Mouse (Mus musculus) cerebellum, postnatal 4 days (tissue): Measurements from ENCODE around the gene Celf2.

Experiments
- DNase-seq, 2 experiments: peaks; one replicate each; pipeline ENCODE4 v3.0.0; 2022; ENCODE audit warnings: low spot score in 2 of 2, mixed read lengths in 1 of 2

Gene Celf2

DNA sequence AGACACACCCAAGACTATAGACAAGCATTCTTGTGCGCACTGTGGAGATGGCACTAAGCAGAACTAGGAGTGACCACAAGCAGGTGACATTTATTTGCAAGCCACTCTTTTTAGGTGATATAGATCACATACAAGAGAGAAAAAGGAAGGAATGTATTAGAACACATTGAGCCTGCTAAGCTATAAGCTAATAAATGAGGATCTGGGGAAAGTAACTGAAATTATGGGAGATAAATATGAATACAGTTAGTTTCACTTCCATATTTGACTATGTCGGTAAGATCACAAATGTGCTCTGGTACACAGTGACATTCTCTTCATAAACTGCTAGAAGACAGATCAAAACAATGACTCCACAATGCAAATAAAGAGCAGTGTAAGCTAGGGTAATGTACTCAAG lies 952.5 kb downstream of the Celf2 start:
- DNase-seq: no peak

DNA sequence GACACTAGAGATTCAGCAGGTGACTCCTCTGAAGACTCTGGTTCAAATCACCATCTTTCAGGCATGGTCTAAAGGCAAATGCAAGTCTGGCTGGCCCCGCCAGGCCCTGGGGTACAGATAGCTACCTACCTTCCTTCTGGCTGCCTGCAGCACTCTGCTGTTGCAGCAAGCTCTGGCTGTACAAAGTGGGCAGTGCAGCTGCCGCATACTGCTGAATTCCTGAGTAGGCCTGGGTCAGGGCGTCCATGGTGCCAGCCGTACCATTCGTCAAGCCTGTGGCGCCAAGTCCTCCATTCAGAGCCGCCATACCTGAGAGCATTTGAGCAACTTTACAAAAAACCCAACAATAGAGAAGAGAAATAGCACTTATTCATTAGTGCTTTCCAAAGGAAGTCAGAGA lies 955.7 kb downstream of the Celf2 start:
- no peak for DNase-seq

DNA sequence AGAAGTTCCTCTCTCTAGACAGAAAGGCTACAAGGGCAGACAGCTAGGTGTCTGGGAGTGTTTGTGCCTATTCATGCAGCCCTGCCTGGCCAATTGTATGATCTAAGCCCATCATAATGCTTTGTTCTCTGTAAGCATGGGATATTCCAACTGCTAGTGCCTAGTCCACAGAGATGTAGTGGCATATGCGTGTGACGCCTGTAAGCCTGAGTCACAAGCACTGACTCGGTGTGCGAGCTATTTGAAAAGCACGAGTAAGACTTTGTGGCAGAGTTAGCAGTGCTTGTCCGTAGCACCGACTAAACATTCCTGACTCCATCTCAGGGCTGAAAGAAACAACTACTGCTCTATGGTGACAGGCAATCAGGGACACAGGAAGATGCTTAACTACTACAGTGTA lies 960.1 kb downstream of the Celf2 start:
- DNase-seq: no peak

DNA sequence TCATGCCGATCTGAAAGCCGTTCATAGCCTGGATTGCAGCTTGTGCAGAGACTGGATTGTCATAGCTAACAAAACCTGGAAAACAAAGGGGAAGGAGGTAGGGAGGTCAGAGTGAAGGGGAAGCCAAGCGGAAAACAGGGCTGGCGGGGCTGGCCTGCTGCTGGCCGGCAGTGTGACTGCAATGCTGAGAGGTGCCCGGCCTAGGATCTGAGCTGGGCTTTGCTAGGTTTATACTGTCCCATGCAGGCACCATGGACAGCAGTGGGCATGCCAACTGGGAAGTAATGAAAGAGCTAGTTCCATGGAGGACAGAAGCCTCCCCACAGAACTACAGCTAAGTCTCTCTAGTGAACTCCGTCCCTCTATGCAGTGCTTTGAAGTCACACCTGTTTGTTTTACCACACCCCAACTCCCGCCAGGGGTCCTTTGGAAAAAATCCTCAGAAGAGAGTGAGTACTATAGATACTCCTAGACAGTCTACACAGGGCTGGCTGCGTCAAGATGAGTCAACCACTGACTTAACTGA lies 962.2 kb downstream of the Celf2 start:
- peak in 1 of 2 experiments; percentile 33 for DNase-seq

DNA sequence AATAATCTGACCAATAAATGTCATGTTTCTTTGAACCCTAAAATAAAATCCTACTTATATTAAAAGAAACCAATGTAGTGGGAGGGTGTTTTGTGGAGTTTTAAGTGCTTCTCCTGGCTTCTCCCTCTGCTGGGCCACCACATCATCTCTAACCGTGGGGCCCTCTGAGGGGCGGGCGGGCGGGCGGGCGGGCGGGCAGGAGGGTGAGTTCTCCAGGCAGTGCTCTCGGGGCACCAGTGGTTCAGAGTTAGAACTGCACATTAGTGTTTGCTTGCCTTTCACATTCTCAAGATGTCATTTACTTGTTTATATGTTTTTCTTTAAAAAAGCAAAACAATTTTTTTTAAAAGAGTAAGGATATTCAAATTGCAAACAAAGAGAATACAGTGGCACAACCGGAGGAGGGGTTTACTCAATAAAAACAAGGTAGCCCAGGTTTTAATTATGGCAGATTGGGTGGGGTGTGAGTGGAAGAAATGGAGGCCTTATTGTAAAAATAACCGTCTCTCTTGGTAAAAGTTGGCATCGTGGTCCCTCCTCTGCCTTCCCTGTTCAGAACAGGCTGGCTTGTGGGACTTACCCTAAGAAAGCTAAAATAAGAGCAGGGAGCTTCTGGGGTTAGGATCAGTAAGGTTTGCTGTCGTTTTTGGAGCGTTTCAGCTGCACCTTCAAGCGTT lies 962.8 kb downstream of the Celf2 start:
- no peak for DNase-seq

DNA sequence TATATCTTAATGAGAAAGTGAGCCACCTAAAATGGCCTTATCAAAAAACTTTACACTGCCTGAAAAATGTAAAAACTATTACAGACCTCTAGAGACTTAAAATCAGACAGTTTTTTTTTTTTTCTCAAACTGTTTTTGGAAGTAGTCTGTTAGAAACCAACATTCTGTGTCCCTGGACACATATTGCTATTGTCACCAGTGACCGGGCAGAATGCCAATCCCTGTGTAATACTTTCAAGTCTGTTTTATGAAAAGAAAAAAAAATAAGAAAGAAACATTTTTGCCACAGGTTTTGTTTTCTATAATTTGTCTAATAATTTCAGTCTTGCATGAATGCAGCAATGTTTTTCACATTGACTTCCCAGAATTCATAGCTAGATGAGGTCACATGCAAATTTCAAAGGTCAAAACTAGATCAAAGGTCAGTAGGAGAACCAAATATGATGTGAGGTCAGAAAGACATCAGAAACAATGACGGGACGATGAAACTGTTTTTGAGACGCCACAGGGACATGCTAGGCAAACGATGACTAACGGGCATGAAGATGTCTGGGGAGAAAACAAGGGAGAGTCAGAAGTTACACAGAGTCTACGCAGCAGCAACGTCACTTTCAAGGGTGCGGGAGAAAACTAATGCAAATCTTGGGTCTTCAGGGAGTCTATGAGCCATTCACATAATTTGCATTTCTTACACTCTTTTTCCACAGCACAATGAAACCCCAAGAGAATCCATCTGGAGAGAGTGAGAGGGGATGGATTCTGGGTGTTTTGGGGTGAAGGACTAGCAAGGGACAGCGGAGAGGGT lies 964.0 kb downstream of the Celf2 start:
- DNase-seq: no peak

DNA sequence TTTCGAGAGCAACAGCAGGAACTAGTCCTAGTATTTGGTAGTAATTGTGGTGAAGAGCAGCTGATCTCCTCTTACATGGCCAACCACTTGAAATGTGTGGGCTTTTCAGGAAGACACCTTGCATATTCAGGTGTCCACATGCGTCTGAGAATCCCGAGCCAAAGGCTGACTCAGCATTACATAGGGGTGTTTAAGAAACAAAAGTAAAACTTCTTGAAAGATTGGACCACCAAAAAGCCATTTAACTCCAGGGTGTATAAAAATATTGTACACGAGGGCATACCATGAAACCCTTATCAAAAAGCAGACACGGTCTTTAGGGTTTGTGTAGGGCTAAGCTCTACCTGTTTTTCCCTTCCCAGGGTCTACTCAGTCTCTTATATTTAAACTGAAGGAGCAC lies 965.7 kb downstream of the Celf2 start:
- DNase-seq: no peak

DNA sequence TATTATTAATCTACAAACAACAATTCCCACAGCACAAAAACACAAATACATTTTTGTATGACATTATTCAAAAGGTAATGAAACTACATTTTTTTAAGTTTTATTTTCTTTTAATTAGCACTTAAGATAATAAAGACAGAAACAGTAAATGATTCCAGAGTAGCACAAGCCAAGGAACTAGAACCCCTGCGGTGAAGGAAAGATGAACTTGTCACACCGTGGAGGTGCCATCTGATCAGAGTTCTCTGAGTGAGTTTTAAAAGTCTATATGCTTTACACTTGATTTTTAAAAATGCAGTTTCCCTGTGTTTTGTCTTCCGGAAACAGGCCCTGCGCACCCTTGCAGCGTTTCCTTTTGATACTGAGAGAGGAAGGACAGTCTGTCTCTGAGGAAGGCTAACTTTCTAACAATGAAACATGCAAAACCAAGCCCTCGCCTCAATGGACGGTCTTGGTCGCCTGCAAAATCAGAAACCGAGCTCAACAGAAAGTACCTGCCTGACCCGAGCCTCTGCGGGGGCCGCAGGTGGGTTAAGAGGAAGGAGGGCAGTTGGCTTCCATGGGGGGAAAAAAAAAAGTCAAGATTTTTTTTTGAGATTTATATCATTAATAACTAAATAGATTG lies 966.7 kb downstream of the Celf2 start:
- DNase-seq: no peak

DNA sequence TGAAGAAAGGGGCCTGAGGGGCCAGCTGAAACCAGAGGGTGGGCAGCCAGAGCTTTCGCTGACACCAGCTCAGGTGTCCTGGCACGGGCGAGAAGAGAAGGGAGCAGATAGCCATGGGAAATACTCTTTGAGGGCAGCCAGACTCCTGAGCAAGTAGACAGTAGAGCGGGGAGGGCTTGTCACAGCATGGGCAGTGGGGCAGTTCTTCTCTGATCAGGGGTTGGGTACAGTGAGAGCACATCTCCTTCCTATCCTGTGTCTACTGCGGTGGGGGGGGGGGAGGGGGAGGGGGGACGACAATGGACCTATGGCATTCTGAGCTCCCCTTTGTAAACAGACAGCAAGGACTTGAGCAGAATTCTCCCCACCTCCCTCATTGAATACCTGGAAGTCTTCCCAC lies 968.5 kb downstream of the Celf2 start:
- no peak for DNase-seq

DNA sequence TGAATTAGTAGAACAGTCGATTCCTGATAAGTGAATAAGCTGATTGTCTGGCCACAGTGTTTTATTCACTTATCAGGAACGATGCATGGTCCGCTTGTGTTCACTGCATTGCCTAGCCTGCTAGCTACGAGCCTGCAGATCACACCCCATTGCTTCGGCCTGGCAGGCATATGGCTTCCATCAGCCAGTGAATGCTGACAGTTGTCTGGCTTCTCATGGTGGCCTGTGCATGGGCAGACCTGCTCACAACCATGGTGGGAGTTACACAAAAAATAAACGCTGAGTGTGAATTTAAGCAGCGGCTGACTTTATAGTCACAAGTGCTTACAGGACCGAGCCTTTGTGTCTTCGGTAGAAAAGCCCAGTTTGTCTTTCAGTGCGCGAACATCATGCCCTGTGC lies 969.3 kb downstream of the Celf2 start:
- no peak for DNase-seq

DNA sequence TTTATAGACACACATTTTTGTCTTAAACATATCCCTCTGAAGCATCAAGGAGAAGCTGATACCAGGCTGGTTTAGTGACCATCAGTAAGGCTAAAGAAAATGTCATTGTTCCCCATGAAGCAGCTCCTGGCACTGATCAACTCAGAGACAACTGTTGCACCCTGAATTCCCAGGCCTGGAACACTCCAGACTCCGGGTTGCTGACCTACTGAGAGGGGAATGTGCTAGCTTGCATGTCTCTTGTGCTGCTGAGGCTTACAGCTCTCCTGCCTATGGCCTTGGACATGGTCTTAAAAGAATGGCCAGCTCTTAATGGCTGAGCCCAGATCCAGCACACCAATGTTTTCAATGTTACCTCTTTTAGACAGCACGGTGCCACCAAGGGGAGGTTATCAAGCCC lies 970.9 kb downstream of the Celf2 start:
- DNase-seq: no peak

DNA sequence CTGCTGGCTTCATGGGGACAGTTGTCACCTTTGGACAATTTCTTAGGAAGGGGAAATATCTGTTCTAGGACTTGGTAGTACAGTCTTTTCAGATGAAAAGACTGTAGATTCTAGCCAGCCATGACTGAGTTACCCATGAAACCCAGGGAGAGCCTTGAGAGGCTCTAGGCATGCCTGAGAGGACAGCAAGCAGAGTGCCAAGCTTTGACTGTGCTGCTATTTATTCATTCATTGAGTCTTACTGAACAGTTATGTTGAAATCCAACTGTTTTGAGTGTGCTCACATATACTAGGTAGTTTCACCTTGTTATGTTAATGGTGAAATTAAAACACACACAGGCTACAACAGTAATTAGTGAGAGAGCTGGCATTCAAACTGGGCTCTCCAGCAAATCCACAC lies 971.3 kb downstream of the Celf2 start:
- no peak for DNase-seq

DNA sequence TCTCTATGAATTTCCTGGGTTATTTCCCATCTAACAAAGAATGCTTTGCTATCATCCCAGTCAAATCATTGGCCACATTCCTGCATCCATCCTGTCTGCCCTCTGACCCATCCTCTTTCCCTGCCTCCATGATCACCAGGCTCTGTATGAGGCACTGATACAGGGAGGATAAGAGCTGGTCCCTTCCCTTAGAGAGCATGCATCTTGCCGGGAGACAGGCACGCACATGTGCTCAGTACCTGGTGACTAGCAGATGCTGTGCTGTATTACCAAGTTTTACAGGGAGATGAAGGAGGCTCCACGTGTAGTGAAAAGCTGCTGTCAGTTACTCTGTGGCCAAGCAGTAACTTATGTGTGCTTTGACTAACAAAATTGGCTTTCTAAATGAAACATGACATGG lies 972.0 kb downstream of the Celf2 start:
- no peak for DNase-seq

DNA sequence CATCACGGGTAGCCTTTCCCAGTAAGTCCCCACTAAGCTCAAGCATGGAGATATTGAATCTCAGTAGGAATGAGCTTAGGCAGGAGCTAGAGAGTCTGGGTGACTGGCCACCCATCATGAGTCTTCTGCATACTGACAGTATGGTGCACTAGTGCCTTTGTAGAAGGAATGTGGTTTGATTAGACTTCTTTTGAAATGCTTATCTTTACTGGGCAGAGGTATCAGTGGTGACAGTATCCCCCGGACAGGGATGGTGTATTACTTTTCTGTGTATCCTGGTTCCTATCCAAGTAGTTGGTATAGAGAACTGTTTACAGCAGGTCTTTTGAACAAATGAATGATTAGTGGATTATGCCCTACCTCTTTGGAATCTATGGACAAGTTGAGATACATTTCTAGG lies 973.0 kb downstream of the Celf2 start:
- DNase-seq: no peak

DNA sequence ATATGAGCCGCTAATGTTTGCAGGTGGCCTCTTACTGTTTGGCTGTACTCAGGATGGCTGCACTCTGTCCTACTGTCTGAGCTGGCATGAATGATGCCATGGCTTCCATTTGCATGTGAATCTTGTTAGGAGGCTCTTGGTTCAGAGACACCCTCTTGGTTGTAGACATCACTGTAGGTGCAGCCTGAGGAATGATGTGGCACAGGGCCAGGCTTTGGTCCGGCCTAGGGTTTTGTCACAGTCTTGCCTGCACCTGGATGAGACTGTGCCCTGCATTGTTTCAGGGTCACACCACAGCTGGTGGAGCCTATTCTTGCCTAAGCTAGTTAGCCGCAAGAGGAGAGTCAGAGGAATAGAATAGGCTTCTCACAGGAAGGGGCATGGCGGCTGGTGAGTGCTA lies 977.0 kb downstream of the Celf2 start:
- no peak for DNase-seq

DNA sequence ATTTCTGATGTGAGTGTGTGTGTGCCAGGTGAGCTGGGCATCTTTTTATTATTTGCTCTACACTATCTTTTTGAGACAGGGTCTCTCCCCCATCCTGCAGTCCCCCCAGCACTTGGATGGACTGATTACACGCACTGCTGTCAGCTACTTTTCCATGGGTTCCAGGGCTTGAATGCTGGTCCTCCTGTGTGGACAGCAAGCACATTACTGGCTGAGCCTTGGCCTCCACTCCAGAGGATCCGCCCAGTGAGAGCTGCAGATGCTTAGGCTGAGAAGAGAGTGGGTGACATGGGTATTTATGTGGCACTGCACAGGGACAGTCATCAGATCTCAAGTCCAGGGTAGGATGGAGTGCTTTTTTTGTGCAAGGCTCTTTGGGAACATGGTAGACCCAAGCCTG lies 981.3 kb downstream of the Celf2 start:
- no peak for DNase-seq

DNA sequence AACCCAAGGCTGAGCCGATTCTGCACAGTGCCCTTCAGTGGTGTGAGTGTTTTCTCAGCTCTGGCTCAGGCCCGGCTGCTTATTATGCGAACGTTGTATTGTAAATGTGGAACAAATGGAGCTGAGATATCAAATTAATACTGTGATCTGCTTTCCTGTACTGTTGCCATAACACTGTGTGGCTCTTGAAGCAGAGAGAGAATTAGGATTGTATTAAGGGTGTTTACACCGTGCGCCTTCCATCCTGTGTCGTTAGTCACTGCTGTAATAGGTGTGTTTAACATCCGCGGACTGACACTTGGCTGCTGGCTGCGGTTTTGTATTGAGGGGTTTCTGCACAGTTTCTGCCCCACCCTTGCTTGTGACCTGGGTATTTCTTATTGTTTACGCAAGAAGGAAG lies 982.5 kb downstream of the Celf2 start:
- no peak for DNase-seq

DNA sequence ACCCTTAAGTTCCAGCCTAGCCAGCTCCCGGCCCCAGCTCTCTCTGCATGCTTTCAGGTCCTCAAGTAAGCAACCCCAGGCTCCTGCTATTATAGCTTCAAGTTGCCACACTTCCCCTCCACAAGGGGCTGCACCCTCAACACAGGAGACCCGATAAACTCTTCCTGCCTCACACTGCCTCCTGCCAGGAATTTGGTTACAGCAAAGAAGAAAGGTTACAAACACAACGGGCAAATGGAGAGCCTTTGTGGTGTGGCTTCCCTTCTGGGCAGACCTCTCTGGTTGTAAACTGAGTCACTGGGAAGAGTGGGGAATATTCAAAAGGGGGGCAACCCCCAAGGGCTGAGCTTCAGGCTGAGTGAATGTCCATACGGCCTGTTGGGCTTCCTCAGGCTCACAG lies 983.1 kb downstream of the Celf2 start:
- DNase-seq: no peak

DNA sequence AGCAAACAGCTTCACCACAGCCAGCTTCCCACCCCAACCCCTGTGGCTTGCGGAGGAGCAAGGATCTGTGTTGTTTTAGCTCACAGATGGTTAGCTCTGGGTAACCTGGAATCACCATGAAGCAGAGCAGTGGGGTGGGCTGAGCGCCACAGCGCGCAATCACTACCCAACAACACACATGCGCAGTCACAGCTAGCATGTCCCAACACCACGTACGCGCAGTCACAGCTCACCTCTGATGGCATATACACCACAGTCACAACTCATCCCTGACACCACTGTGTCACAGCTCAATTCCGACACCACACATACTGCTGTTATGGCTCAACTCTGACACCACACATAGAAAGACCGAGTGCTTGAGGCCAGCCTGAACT lies 985.5 kb downstream of the Celf2 start:
- DNase-seq: no peak

DNA sequence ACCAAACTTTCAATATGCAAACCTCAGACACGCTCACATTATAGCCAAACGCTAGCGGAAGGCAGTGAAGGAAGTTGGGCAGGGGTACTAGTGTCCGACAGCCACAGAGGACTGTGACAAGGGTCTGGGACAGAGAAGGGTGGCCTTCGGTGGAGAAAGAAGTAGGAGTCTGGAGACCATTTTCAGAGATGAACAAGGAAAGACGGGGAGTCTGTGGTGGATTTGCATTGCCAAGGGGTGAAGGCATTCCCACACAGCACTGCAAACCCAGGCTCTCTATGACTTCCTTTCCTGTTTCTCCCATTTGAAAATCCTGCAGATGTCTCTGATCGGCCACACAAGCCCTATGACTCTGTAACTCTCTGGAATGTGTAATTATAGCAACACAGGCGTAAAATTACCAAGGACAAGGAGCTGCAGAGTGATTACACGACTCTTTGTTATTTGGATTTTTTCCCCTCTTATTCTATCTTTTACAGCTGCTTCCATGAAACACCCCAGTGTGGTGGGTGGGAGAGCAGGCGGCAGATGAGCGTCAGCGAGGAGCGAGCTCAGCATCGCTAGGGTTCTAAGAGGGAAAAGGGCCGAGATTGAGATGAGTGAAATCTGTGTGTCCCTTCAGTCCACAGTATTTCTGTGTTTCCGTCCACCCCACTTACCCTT lies 986.0 kb downstream of the Celf2 start:
- no peak for DNase-seq

DNA sequence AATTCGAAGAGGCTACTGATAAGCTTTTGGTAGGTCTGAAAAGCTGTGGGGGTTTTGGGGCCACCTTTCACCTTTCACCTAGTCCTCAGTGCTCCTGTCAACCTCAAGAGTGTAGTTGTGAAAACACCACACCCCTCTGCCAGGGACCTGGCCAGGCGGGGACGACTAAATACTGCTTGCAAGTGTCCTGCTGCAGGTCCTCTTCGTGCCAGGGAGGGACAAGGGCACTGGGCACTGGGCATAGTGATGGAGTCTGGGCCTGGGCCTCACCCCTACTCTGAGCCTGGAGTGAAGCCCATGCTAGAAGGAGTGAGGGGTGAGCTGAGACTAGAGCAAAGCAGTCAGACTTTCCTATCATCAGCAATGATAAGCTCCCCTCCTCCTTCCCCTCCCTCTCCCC lies 987.0 kb downstream of the Celf2 start:
- DNase-seq: no peak

DNA sequence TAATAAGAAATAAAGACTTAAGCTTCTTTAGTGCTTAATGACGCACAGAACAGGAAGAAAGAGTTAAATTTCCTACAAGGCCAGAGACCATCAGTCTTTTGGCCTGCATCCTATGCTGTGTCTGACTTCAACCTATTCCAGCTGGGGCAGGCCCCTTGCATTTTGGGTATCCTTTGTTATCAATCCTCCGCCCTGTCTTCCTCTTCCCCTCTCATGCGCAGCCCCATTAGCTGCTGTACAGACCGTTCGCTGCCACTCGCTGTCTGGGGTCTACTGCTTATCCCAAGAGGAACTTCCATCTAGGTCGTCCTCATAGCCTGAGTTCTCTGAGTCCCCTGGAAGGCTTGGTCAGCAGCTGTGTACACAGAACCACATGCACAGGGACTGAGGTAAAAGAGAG lies 996.2 kb downstream of the Celf2 start:
- DNase-seq: peak in 1 of 2 experiments; percentile 8
